26 mouse cellular contexts compared by ENCODE assay signal in the genomic region with DNA sequence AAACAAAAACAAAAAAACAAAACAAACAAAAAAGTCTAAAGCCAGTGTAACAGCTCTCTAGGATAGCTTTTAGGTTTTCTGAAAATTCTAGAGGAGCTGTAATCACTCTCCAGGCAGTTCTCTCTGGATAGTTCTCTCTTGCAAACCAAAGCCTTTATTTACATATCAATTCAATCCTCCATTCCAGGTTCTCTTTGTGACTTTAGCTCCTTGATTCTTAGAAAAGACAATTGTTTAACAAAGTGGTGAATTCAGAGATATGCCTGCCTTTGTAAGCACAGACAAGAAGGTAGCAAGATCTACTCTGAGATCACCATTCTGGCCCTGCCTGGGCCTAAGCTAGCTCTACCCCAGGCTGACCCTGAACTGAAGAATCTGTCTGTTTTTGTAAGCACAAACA.
"Had no signal": no experiment of that assay in that cellular context is flagged by ENCODE, and none has a peak within 500 bp of the region (broad histone marks: within the 10 kb centered on the region; RNA-seq: fewer than 3 reads in every experiment).

No protein-coding gene starts in this region.

- H3K4me1 ChIP-seq: heart, embryonic 13.5 days; heart, embryonic 15.5 days; hindbrain, embryonic 13.5 days; hindbrain, embryonic 15.5 days; kidney, embryonic 15.5 days; limb, embryonic 13.5 days; limb, embryonic 15.5 days; liver, embryonic 12.5 days had no signal

- H3K9me3 ChIP-seq: heart, embryonic 13.5 days; heart, embryonic 15.5 days; hindbrain, embryonic 13.5 days; hindbrain, embryonic 15.5 days; kidney, embryonic 15.5 days; limb, embryonic 13.5 days; limb, embryonic 15.5 days; liver, embryonic 12.5 days had no signal

- H3K36me3 ChIP-seq: heart, embryonic 13.5 days; heart, embryonic 15.5 days; hindbrain, embryonic 13.5 days; hindbrain, embryonic 15.5 days; kidney, embryonic 15.5 days; limb, embryonic 13.5 days; limb, embryonic 15.5 days; liver, embryonic 12.5 days had no signal

- H3K9ac ChIP-seq: heart, embryonic 13.5 days; heart, embryonic 15.5 days; hindbrain, embryonic 13.5 days; hindbrain, embryonic 15.5 days; kidney, embryonic 15.5 days; limb, embryonic 13.5 days; limb, embryonic 15.5 days; liver, embryonic 12.5 days; liver, embryonic 14.5 days had no signal

- H3K4me3 ChIP-seq: heart, adult 2 months; heart, embryonic 13.5 days; heart, embryonic 15.5 days; hindbrain, embryonic 13.5 days; hindbrain, embryonic 15.5 days; kidney, embryonic 15.5 days; limb, embryonic 13.5 days; limb, embryonic 15.5 days; liver, embryonic 12.5 days had no signal

- DNase-seq: gastrocnemius, postnatal 14 days; gastrocnemius, postnatal 36 days; heart, adult 11 months; heart, adult 2 months; heart, postnatal 14 days; heart, postnatal 36 days; kidney, adult 11 months; kidney, adult 2 months; kidney, adult 9 months; kidney, postnatal 14 days; kidney, postnatal 36 days; layer of hippocampus, adult 9-11 months; layer of hippocampus, postnatal 36 days; left cerebral cortex, postnatal 4 days had no signal

- H3K27me3 ChIP-seq: heart, embryonic 13.5 days; heart, embryonic 15.5 days; hindbrain, embryonic 13.5 days; hindbrain, embryonic 15.5 days; kidney, embryonic 15.5 days; limb, embryonic 13.5 days; limb, embryonic 15.5 days; liver, embryonic 12.5 days had no signal

- ATAC-seq: hindbrain, postnatal 0 days; liver, embryonic 12.5 days had no signal

- H3K27ac ChIP-seq: heart, adult 2 months; heart, embryonic 13.5 days; heart, embryonic 15.5 days; hindbrain, embryonic 13.5 days; hindbrain, embryonic 15.5 days; hindbrain, postnatal 0 days; kidney, embryonic 15.5 days; kidney, postnatal 0 days; limb, embryonic 13.5 days; limb, embryonic 15.5 days; liver, embryonic 12.5 days; liver, embryonic 14.5 days had no signal

- H3K4me2 ChIP-seq: heart, embryonic 11.5 days; heart, embryonic 13.5 days; heart, embryonic 15.5 days; hindbrain, embryonic 13.5 days; hindbrain, embryonic 15.5 days; kidney, embryonic 15.5 days; limb, embryonic 13.5 days; limb, embryonic 15.5 days; liver, embryonic 12.5 days had no signal
